Mouse (Mus musculus) urinary bladder, adult 18-20 months (tissue): ENCODE data around the gene Zfand3.

ENCODE experiments used
- DNase-seq, 2 experiments: peaks; one replicate each; pipeline ENCODE4 v3.0.0; 2022; ENCODE audit warnings: low spot score in 2 of 2, mixed read lengths in 2 of 2

The Zfand3 gene

DNA sequence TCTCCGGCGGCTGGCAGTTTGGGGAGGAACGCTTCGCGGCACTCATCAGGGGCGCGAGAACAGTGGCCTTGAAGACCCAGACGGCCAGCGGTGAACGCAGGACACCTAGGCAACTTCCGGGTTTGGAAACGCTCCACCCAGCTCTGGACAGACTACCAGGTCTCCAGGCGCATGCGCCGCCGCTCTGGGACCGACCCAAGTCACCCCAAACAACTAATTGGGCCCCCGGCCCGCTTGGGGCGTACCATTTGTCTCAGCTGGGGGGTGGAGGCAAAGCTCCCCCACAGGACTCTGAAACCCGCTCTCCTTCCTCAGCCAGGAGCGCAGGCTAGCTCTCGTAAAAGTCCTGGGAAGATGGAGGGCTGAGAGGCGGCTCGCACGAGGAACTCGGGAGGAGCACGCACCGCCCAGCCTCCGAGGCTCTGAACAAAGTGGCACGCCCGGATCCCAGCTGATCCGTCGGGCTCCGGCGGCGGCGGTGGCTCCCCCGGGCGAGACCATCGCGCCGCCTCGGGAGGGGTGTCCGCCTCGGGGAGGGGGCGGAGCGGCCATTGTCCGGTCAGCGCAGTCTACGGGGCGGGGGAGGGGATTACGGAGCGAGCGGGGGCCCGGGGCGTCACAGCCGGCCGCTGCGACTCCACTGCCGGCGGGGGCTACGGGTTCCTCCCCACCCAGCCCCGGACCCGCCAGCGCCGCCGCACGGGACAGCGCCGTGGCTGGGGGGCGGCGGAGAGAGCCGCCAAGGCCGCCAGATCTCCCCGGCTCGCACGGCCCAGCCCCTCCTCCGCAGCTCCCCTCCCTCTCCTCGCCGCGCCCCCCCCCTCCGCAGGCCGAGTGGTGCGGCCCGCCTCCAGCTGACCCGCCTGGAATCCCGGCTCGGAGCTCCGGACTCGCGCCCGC lies at the start of gene Zfand3:
Gene Zfand3 (plus strand): TSS at position 531 of the 900 bp plus-strand sequence.
- DNase-seq = peak; percentile 92 to 93

DNA sequence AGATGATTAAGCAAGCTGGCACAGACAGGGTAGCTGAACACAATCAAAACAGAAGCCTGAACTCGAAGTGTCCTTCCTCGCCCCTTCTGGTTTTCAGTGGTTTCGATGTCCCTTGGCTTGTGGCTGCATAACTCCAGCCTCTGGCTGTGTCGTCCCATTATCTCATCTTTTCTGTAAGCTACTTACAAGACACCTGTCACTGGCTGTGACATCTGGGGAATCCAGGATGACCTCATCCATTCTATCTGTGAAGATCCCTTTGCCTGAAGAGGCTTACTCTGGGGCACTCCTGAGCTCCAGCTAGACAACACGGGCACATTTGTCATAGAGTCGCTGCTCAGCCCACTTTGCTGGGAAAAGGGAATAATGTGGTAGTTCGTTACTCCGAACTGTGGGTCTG lies 48.7 kb upstream of the Zfand3 start:
- no peak for DNase-seq

DNA sequence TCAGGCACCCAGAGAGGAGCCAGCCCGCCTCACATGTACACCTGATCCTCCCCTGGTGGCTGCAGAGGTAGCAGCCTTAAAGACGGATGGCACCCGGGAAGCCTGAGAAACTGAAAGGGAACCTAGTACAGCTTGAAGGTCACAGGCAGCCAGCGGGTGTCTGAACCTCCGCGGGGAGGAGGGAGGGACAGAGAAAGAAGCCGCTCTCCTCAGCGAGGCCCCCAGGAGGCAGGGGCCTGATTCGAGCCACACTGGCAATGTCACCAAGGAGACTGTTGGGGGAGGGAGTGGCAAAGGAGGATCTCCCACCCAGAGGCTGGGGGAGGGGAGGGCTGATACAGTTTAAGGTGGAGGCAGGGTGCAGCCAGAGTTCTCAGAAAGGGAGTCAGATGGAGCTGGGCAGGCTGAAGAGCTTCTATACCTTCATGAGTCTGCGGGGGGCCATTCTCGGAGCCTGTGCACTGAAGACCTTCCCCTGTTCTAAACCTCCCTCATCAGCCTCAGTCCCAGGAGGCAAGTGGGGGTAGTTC lies 40.7 kb upstream of the Zfand3 start:
- DNase-seq = no peak

DNA sequence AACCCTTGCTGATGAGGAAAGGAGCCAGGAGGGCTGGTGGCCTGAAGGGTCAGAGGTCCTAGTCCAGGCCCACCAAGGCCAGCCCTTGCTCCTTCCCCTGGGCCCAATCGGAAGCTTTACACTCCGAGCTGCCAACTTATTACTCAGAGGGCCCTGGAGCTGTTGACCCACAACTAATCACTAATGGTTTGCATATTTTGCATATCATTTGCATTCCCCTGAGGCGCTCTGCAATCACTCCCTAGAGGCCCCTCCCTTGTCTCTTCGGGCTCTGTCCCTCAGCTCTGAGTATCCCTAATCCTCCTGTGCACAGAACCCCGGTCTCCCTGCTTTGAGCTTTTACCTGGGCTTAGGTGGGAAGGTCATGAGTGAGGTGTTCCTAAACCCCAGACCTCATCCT lies 39.0 kb upstream of the Zfand3 start:
- no peak for DNase-seq

DNA sequence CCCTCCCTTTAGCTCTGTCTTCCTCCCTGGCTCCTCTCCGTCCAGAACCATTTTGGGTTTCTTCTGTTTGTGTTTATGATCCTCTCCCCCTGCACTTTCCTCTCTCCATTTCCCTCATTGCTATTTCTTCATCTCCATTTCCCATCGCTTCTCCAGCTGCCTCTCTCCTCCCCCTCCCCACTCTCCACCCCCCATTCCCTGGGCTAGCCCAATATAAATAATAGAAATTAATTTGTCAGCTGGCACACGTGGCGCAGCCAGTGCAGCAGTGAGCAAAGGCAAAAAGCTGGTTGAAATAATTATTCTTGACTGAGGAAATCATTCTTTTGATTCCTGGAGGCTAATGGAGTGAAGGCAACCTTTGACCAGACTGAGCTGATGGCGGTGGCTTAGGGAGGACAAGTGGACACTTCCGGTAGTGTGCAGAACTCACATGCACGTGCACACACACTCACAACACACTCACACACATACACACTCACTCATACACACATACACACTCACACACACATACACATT lies 34.4 kb upstream of the Zfand3 start, which contains the start of gene Mdga1:
Gene Mdga1 (minus strand): TSS at position 51 of the 519 bp plus-strand sequence.
- DNase-seq = no peak

DNA sequence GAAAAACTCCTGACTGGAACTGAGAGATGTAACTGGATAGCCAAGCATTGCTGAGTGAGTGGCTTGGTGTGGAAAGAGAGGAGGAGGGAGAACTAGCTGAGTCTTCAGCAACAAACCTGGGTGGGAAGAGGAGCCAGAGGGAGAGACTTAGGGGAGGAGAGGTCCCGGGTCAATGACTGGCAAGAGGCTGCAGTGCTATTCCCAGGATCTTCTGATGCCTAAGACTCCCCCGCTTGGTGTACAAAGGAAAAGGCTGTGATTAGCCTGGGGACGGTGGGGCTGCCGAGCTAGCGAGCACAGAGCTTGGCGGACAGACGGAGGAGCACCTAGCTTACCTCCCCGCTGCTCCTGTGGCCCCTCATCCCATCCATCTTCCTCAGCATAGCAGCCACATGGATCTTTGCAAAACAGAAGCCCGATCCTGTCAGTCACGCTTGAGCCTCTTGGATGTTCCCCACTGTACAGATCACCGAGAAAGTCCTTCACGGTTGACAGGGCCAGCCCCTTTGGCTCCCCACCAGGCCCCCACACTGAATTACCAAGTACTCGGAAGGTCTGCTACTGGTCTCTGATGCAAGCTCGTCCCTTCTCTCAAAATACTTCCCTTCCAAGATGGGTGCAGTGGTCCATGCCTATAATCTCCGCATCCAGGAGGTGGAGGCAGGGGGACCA lies 32.6 kb upstream of the Zfand3 start:
- DNase-seq = no peak

DNA sequence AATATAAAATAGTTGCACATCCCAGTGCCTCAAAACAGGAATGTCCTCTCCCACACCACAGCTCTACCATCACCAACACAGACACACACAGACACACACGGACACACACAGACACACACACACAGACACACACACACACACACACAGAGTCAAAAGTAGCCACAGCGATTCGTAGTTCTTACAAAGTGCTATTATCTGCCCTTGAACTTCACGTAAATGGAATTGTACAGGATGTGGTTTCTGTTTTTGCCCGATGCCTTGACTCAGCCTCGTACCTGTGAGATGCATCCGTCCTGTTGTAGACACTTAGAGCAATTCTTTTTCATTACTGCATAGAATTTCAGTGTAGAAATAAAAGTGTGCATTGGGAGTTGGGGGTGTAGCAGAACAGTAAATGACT lies 31.3 kb upstream of the Zfand3 start:
- DNase-seq = no peak

DNA sequence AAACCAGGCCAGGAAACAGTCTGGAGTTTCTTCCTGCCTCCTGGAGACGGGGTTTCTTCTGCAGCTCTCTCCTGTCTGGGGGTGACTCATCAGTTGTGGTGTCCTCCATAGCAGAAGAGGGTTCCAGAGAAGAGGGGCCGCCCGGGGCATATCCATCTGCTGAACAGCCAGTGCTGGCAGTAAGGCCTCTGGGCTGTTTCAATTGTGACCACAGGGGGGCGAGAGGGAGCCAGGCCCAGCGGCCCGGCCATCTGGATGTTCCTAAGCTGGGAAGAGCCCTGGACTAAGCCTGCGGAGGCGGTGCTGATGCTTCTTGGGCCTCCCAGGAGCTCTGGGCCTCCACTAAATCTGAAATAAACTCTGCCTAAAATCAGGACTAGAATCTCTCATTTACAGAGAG lies 28.8 kb upstream of the Zfand3 start:
- peak; percentile 73 to 77 for DNase-seq

DNA sequence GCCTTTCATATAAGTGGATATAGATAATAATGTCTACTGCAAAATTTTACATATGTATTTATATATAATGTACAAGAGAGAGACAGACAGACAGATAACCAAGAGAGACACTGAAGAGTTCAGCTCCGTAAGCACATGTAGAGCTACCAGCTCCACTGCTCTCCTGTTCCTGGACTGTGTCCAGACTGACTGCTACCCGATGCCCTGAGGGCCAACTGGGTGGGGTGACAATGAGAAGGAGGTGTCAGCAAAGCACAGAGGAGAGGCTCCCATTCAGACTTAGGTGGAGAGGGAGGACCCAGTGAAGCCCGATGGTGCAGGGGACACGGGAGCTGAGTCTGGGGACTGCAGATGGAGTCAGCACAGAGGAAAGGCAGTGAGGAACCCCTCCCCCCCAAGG lies 25.5 kb upstream of the Zfand3 start:
- no peak for DNase-seq

DNA sequence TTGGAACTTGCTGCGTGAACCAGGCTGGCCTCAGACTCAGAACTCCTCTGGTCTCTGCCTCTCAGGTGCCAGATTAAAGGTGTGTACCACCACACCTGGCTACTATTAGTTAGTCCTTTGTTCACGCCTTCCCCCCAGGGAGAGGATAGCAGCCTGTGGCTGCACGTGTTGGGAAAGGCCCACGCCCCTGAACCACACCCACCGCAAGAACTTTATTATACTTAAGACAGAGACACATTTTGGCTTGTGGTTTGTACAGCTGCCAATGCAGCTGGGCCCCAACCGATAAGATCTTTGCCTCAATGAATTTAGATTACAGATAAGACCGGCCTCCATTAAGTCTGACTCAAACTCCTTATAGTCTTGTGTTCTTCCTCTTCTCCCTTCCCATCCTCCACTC lies 24.7 kb upstream of the Zfand3 start:
- no peak for DNase-seq

DNA sequence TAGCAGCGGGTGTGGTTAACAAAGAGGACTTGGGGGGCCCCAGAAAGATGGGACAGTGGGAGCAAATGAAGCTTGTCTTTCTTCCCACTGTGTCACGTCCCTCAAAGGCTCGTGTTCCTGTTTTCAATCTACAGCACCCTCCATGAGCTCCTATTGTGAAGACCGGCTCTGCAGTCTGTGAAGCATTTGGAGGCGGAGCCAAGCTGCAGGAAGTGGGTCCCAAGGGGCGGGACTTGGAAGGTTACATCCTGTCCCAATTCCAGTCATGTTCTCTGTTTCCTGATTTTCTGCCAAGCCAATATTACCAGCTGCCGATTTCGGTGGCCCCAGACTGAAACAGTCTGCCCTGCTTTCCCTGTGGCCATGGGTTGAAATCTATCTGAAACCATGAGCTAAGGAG lies 23.0 kb upstream of the Zfand3 start:
- no peak for DNase-seq

DNA sequence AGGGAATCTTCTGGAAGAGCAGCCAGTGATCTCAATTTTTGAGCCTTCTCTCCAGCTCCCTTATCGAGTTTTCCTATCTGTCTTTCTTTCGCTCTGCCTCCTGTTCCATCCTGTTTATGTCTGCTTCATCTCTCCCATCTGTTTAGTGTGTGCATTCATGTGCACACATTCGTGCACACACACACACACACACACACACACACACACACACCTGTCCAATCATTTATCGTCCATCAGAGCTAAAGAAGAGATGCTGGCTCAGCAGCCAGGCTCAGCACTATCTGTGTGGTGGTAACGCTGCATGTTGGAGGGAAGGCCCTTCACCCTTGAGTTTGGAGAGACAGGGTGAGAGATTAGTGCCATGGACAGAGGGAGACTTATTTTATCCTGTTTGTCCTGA lies 21.3 kb upstream of the Zfand3 start:
- no peak for DNase-seq

DNA sequence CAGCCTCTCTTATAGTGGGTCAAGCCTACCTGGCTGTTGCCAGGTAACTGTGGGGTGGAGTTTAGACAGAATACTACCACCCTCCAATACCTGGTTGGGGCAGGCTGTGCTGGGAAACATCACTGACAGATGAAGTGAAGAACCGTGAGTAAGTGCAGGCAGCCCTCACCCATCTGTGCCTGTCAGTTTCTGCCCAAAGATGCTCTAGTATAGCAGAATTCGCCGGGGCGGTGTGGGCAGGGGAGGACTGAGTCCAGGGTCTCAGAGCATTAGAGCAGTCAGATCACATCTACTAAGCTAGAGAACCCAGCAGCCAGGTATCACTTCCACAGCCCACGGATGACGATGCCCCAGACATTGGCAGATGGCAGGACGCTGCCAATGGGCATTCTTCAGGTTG lies 19.6 kb upstream of the Zfand3 start:
- no peak for DNase-seq

DNA sequence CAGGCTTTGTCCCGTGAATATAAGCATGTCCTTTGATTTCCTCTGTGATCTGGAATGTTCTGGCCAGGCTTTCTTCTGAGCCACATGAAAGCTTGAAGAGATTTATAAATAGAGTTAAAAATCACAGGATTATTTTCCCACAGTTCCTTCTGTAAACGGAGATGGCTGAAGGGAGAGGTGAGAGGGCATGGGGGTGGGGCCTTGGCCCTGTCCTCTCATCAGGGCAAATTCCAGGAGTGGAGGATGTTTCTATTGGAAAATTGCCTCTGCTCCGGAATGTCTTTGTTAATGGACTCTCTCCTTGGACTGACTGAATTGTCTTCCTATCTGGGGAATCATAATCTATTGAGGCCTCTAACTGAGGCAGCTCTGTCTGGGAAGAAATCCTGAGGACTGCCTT lies 19.0 kb upstream of the Zfand3 start:
- DNase-seq = no peak

DNA sequence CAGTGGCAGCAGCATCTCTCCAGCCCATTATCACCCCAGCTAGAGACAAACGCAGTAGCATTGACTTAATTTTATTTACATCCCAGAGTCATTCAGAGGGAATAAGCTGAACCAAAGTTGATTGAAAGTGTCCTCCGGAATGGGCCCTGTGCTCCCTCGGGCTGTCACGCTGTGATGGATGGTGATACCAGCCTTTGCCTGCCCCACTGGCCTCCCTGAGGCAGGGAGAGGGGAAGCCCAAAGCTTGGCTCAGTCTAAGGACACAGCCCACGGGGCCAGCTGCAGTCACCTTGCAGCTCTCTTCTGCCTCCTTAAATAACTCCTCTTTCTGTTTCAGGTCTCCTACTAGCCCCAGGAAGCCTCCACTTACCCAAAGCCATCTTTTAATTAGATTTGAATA lies 16.4 kb upstream of the Zfand3 start:
- no peak for DNase-seq

DNA sequence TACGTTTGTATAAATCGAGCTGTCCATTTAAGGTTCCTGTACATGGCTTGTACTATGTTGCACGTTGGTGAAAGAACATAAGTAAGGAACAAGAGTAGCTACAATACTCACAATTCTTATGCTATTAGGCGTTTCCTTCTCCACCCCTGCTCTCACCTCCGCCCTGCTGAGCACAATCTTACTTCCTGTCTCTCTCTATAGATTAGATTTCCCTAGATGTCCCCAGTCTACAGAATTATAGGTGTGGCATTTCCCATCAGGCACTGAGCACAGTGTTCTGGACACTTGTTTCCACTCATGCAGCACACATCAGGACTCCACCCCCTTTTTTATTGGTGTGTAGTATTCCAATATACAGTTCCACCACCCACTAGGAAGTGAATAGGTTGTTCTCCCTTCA lies 14.9 kb upstream of the Zfand3 start:
- no peak for DNase-seq

DNA sequence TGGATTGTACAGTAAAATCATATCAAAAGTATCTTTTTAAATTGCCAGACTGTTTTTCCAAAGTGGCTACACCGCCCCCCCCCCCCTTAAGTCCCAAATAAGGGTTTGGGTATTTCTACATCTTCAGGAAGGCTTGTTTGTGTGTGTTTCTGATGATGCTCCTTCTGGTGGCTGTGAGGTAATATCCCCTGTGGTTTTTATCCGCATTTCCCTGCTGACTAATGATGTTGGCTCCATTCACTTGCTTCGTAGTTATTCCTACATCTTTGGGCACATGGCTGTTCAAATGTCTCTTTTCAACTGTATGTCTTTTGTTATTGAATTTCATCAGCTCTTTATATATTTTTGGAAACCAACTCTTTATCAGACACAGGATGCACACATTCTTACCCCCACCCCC lies 14.4 kb upstream of the Zfand3 start:
- no peak for DNase-seq

DNA sequence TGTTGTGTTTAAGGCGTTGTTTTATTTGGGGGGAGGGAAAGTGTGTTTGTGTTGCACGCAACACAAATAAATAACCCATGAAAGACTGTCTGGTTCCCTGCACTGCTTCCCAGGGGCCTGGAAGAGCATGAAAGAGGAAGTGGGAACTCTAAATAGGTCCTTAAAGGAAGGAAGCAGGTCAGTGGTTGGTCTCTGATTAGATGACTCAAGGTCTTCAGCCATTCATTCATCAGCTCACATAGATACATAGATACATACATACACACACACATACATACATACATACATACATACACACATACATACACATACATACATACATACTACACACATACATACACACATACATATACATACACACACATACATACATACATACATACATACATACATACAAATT lies 13.7 kb upstream of the Zfand3 start:
- no peak for DNase-seq

DNA sequence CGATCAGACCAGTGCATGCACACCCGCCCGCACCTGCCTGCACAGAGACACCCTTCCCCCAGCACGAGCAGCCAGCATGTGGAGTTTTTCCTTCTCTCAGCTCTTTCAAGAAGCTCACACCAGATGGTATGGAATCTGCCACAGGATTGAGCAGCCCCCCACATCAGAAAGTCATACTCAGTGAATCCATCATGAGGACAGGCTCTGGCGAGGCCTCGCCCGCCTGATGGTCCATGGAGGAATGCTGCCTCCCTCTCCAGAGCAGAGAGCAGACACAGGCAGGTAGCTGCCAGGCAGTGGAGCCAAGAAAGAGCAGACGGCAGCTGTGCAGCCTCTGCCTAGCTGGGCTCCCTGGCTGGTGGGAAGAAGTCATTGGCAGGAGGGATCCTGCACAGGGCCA lies 11.0 kb upstream of the Zfand3 start:
- DNase-seq = no peak

DNA sequence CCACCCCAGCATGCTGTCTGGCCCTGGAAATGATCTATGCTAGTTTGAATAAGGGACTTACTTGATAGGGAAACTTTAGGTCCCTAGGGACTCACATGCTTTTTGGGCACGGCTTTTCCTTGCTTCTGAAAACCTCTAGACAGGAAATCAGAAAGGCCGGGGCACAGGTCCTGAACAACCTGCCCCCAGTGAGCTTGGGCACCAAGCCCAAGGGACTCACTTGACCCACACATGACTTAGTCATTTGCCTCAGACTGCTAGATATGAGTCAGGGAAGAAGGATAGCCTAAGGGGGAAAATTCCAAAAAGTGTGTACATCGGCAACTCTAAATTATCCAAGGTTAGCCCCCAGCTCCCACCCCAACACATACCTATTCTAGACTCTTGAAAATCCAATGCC lies 10.5 kb upstream of the Zfand3 start:
- no peak for DNase-seq

DNA sequence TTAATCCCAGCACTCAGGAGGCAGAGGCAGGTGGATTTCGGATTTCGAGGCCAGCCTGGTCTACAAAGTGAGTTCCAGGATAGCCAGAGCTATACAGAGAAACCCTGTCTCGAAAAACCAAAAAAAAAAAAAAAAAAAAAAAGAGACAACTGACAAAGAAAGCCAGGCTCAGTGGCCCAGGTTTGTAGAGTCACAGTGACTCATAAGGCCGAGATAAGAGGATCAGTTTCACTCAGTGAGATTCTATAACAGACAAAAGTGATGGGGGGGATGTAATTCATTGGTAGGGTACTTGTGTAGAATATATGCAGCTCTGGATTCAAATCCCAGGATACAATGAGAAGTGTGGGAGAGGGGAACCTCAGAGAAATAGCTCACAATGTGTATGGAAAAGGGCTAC lies 10.1 kb upstream of the Zfand3 start:
- no peak for DNase-seq

DNA sequence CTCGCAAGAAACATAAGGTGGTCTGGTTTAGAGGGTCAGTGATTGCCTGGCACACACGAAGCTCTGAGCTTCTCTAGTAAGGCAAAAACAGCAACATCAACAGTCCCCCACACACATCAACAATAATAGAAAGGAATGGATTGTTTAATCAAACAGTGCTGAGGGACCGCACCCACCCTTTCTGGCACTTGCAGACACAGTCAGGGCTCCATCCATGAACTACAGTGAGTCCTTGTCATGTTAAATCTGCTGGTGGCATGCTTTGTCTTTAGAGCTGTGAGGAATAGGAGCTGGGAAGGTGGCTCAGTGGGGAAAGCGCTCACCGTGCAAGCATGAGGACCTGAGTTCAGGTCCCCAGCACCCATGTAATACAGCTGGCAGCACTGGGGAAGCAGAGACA lies 8.5 kb upstream of the Zfand3 start:
- no peak for DNase-seq

DNA sequence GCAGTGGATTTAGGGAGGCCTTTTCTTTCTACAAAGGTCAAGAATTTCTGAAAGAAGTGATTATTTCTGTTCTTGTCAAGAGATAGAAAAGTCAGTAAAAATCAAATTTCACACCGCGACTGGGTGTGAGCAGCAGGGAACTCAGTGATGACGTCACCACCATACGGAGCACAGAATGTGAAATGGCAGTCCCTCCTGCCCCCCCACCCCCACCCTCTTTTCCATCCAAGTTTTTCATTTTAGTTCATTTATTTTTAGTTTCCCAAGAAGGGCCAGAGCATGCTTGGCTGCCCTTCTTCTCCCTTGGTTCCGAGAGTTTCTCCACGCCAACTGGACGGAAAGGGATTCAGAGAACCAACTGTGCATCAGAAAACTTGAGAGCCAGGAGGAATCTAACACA lies 6.8 kb upstream of the Zfand3 start:
- DNase-seq = no peak
